Mouse (Mus musculus): ENCODE measurements around the gene Itsn2.
"Not testable (repeated sequence)": the region's sequence is repeated elsewhere in the genome, so short reads cannot be mapped to it uniquely, and the experiment has no call there.

The Itsn2 gene

DNA sequence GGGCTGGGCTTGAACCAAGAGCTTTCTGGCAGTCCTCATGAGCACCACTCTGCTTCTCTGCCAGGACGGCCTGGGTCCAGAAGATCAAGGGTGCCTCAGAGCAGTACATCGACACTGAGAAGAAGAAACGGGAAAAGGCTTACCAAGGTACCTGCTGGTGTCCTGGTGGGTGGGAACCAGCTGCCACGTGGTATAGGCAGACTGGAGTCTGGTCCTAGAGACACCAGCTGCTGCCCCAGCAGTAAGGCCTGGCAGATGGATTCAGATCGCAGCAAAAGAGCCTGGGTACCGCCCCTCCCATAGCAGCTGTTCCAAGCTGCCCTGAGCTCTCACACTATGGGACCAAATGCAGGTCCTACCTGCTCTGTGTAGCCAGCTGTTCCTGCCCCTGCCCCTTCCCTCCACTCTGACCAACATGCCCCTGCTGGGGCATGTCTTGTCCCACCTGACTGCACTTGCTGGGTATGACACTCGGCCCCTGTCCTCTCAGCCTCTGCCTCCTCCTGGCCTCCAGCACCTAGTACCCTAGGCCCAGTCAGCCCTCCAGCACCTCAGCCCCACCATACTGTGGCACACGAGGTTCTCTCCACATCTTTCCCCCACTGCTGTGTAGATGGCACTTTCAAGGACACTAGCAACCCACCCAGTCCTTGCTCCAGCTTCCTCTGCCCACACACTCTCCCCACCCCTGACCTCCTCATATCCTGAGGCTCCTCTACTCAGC, 116.6 kb downstream of the Itsn2 start:
- no peak for DNase-seq

DNA sequence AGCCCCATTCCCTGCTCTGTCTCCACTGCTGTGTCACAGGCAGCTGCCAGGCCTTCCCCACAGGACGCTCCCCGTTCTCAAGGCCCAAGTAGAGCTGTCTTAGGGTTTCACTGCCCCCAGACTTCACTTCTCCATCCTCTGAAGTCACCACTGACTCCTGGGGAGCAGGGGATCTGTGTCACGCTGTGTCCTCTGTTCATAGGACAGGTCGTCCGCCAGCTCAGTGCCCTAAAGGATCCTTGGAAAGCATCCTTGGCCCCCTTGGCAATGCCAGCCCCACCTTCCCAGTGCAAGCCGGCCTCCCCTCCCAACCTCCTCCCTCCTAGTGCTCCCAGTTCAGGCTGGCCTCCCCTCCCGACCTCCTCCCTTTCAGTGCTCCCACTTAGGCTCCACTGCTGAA, 117.5 kb downstream of the Itsn2 start:
- no peak for DNase-seq

DNA sequence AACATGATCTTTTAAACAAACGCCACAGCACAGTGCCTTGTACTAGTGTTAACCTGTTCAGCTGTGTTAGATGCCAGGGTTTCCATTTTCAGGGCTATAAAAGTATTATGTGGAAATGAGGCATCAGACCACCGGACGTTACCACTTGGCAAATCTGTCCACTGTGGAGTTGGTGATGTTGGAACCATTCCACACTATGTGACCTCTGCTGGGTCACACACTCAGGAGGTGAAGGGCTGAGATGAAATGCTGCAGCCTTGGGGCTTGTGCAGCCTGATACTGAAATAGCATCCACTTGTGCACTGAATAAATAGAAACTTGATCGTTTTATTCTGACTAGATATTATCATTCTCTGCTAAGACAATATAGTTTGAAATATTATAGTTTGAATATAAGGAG, 120.9 kb downstream of the Itsn2 start:
- no peak for DNase-seq

DNA sequence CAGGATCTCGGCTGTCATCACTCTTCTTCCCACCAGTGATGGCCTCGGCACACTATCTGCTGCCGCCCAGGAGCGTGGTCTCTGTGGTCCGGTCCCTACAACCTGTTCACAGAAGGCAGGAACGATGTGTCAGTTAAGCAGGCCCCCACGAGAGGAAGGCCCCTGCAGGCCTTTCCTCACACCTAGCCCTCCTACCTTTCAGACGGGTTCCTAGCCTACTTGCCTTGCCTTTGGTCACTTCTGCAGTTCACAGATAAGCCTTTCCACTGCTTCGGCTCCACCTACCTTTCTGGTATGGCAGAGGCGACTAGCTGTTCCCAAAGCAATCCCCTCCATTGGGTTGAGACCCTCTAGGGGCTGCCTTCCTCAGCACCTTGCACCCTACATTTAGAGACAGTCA, 123.2 kb downstream of the Itsn2 start:
- DNase-seq: no peak

DNA sequence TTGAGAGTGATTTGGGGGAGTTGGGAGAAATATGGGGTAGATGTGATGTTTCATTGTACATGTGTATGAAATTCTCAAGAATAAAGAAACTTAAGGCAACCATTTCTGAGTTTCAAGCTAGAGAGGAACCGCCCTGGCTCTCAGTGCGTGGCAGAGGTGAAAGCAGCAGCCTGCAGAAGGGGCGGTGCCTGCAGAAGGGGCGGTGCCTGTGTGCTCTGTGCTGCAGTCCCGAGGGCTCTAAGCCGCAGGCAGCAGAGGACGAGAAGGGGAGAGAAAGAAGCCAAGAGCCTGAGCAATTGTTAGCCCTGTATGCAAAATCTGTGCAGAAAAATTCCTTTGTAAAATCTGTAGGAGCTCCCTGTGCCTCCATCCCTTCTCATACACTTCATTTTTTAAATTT, 125.0 kb downstream of the Itsn2 start:
- DNase-seq: no peak

DNA sequence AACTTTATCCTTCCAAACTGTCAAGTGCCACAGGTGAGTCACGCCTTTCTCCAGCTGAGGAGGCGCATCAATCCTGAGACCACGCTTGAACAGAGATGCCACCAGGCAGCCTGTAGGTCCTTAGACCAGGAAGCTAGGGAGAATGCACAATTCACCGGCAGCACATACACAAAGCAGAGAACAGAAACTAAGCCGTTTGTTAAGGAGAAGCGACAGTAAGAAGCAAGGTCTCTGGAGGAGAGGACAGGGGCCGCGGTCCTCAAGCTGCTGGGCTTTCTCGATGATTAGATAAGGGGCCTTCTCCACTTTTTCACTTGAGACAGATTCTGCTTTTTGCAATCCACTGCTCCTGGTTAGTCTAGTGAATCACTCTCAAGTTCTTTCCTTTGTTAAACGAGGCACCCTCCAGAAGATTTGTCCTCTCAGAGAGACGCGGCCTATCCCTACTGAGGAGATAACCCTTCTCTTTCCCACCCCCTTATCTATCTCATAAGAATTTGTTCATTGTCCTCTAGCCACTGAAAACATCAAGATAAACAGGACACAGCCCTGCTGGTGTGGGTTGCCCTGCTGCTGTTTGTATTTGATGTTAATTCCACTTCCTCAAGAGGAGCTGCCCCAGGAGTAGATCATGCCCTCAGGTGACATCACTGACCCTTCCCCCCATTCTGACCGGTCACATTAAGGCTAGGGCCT, 126.8 kb downstream of the Itsn2 start:
- no peak for DNase-seq

DNA sequence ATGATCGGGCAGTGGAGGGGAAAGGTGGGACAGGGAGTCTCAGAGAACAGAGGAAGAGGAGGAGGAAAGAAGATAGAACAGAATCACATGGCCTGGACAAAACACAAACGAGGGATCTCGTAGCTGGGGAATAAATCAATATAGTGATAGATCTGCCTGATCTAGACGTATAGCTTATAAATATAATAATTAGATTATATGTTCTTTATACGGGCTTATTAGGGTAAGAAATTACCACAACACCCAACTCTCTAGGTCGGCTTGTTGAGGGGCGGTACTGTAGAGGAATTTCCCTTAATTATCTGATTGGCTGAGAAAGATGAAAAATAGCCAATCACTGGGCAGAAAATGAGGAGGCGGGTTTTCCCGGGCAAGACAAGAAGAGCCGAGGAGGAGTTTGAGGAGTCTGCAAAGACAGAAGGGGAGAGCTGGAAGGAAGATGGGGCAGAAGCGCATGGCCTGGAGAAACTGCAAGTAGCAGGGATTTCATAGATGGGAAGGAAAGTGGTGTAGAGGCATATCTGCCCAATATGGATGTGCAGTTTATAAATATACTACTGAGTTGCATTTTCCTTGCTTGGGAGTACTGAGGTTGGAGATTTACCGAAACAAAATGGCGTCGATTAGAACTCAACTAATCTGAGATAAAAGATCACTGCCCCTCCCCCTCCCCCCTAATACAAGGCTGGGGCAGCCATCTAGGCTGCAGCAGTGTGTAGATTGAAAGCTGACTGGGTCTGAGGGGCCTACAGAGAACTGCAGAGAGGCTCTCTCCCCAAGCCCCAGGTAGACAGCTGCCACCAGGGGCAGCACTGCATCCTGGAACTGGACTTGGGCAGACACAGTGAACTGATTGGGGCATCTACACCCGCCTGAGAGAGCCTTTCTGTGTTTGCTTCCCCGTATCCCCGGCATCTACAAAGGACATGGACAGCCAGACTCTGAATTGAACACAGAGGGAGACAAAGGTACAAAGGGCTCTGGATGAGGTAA, 127.6 kb downstream of the Itsn2 start:
- DNase-seq: no peak

DNA sequence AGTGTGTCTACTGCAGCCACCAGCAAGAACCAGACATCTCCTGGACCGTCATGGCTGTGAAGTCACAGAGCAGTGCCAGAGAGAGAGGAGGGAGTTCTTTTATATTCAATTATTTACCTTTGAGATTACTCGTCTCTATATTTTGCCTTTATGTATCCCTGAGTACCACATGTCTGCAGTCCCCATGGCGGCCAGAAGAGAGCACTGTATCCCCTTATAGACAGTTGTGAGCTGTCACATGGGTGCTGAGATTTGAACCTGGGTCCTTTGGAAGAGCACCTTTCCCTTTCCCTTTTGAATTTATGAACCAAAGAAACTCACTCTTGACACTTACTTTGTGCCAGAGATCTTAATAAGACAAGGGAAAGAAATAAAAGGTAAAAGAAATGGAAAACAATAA, 136.7 kb downstream of the Itsn2 start:
- DNase-seq: no peak

DNA sequence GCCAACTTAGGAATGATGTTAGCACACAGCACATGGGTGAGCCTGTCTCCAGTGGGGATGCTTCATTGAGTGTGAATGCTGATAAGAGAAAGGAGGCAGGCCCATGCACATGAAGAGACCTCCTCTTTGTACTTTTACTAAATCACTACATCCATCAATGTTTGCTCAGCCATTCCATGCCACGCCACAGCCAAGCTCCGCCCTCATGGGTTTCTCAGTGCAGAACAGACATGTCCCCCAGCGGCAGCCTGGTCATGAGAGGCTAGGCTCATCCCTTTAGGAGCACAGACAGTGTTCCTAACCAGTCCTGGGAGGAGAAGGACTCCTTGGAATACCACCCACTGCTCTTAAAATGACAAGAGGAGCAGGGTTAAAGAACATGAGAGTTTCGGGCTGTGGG, 139.2 kb downstream of the Itsn2 start:
- DNase-seq: no peak

DNA sequence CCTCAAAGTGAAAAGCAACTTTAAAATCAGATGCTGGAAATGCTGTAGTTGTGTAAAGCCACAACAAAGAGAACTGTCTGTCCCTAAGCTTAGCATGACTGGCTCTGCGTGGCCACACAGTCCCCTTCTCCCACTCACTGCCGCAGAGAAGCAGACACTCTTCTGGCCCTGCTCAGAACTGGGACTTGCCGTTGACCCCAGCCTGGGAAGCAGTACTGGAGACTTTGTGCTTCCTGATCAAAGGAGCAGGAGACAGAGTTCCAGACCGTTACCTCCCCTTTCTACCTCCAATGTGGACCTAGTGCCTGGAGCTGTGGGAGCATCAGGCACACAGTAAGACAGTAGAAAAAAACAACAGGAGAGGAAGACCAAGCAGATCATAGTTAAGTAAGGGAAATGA, 139.9 kb downstream of the Itsn2 start:
- no peak for DNase-seq

DNA sequence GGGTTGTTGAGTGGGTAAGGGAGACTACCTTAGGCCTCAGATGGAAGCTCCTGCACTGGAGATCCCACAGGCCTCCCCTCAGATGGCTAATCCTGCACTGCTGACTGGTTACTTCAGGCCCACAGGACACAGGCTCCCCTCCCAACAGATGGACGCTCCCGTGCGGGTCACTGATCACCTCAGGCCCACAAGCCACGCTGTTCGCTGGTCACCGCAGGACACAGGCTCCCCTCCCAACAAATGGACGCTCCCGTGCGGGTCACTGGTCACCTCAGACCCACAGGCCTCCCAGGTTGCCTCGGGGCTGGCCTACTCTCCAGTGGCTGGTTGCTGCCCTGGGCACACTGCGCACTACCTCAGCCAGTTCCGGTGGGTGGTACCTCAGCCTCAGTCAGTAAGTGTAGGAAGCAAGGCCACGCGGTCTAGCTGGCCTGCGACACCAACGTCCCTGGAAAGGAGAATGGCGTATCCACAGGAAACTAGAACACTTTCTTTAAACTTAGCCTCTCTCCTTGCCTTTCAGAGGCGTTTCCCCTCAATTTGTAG, 145.7 kb downstream of the Itsn2 start, which contains the start of gene Fam228a:
Gene Fam228a, minus strand, starts transcription at position 400 of the 546 bp plus-strand sequence.
- DNase-seq: no peak

DNA sequence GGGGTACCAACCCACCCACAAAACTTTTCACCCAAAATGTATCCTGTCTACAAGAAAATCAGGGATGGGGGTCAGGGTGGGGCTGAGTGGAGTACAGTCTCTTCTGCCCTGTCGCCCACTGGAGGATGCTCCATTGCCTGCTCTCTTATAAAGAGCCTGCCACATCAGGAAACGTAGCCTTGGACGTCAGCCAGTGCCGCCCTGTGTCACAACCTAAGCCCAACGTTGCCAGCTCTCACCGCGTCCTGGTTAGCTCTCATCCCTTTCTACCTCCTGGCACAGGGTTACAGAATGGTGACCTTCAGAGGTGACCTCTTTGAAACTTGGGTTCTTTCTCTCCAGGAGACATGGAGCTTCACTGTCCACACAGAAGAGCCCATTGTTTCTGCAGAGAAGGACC, 148.4 kb downstream of the Itsn2 start:
- DNase-seq: no peak

DNA sequence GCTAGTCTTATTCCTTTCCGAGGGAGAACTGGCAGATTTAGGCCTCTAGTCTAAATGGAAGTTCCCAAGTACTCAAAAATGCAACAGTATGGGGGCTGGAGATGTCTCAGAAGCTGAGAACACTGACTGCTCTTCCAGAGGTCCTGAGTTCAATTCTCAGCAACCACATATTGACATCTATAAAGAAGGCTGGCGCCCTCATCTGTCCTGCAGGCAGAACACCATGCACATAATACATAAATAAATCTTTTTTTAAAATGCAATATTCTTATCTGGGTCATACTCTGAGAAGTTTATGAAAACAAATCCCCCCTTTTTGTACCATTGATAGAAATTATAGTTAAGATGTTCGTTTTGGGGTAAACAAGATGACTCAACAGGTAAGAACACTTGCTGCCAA, 149.7 kb downstream of the Itsn2 start:
- no peak for DNase-seq

DNA sequence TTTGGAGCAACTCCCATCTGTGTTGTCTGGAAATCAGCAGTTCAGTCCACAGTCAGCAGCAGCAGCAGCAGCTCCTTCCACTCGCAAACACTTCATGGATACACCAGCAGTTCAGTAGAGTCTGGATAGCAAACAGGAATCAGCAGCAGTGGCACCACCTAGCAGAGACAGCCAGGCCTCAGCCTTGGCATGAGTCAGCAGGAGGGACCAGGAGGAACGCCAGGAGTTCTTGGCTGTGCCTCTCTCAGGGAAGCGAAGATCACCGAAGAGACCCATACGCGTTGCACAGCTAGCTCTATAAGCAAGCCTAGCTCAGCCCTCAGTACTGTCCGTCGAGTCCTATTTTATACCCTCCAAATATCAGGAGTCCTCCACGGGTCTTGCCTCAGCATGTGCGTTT, 152.0 kb downstream of the Itsn2 start:
- DNase-seq: no peak

DNA sequence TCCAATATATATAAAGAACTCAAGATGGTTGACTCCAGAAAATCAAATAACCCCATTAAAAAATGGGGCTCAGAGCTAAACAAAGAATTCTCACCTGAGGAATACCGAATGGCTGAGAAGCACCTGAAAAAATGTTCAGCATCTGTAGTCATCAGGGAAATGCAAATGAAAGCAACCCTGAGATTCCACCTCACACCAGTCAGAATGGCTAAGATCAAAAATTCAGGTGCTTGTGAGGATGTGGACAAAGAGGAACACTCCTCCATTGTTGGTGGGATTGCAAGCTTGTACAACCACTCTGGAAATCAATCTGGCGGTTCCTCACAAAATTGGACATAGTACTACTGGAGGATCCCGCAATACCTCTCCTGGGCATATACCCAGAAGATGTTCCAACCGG, 162.0 kb downstream of the Itsn2 start:
- not testable (repeated sequence) for DNase-seq

DNA sequence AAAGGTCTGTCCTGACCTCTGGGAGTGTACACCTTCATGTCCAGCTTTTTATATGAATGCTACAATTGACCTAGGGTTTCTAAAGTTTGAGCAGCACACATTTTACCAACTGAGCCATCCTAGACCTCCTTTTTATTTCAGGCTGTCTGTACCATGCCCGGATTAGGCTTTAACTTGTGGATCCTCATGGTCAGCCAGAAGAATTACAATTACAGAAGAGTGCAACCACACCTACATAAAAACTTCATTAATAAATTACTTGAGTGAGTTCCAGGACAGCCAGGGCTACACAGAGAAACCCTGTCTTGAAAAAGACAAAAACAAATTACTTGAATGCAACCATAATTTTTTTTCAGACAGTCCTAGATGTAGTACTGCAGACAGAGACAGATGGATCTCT, 164.6 kb downstream of the Itsn2 start:
- DNase-seq: no peak

Data from cerebellum, adult 11-12 months (tissue).